Mouse (Mus musculus) G1E (cell line): ENCODE results near the gene Mrc2.

Experiments
- CTCF ChIP-seq: IDR thresholded peaks from 2 replicates; pipeline ENCODE4 v1.5.1; 2012; ENCODE audit warnings: low read depth, low read length, inconsistent platforms, mixed read lengths
- GATA1 ChIP-seq: IDR thresholded peaks from 2 replicates; pipeline ENCODE4 v1.6.1; 2012; ENCODE audit warnings: borderline replicate concordance, low read length, inconsistent platforms, mixed read lengths
- POLR2AphosphoS5 ChIP-seq: IDR thresholded peaks from 2 replicates; pipeline ENCODE4 v1.6.1; 2012; ENCODE audit warnings: low read depth, low read length, inconsistent platforms; ENCODE audit not compliant: insufficient replicate concordance
- TAL1 ChIP-seq: conservative IDR thresholded peaks from 2 replicates; pipeline ENCODE4 v1.6.1; 2012; ENCODE audit warnings: low read depth, low read length, inconsistent platforms, mixed read lengths

GRCm38 (mm10) chr11:105264506-105264905 lies 27.9 kb upstream of the Mrc2 start:
- TF ChIP-seq GATA1: no peak
- no peak for TF ChIP-seq CTCF
- TF ChIP-seq TAL1: no peak
- TF ChIP-seq POLR2AphosphoS5: no peak
